Mouse (Mus musculus): ENCODE measurements around the gene Hist1h2bc. TPM values are rescaled to one million over a fixed set of nuclear protein-coding genes. Genes with fewer than 3 reads are reported as not detected.
"Not testable (repeated sequence)": the region's sequence is repeated elsewhere in the genome, so short reads cannot be mapped to it uniquely, and the experiment has no call there.

The Hist1h2bc gene
- total RNA-seq, 1 experiment from 2014 or later, result 139 TPM

GRCm38 (mm10) chr13:23697491-23698299, 13.7 kb downstream of the Hist1h2bc start:
- peak; percentile 43; the same call in 1 of the 2 replicates for ATAC-seq (ENCODE audit: extremely low read depth, insufficient number of reproducible peaks, low FRiP score, poor library complexity, severe bottlenecking)

GRCm38 (mm10) chr13:23698300-23698693, 14.3 kb downstream of the Hist1h2bc start, which contains the start of gene Hist1h4c:
Gene Hist1h4c, minus strand, starts transcription at chr13:23698454.
- peak; percentile 90 for ATAC-seq (ENCODE audit: extremely low read depth, insufficient number of reproducible peaks, low FRiP score, poor library complexity, severe bottlenecking)

GRCm38 (mm10) chr13:23698996-23699395, 15.0 kb downstream of the Hist1h2bc start:
- no peak for ATAC-seq (ENCODE audit: extremely low read depth, insufficient number of reproducible peaks, low FRiP score, poor library complexity, severe bottlenecking)

- no peak for ATAC-seq (ENCODE audit: extremely low read depth, insufficient number of reproducible peaks, low FRiP score, poor library complexity, severe bottlenecking)
Observed at GRCm38 (mm10) chr13:23699767-23700166, 15.8 kb downstream of the Hist1h2bc start.

- peak; percentile 77 for ATAC-seq (ENCODE audit: extremely low read depth, insufficient number of reproducible peaks, low FRiP score, poor library complexity, severe bottlenecking)
Observed at GRCm38 (mm10) chr13:23700786-23701520, 17.0 kb downstream of the Hist1h2bc start.

- ATAC-seq (ENCODE audit: extremely low read depth, insufficient number of reproducible peaks, low FRiP score, poor library complexity, severe bottlenecking), result no peak
Observed at GRCm38 (mm10) chr13:23702220-23702619, 18.2 kb downstream of the Hist1h2bc start.

- not testable (repeated sequence) for ATAC-seq (ENCODE audit: extremely low read depth, insufficient number of reproducible peaks, low FRiP score, poor library complexity, severe bottlenecking)
Observed at GRCm38 (mm10) chr13:23702801-23703200, 18.8 kb downstream of the Hist1h2bc start.

GRCm38 (mm10) chr13:23705751-23706356, 21.9 kb downstream of the Hist1h2bc start:
- ATAC-seq (ENCODE audit: extremely low read depth, insufficient number of reproducible peaks, low FRiP score, poor library complexity, severe bottlenecking), result no peak

- ATAC-seq (ENCODE audit: extremely low read depth, insufficient number of reproducible peaks, low FRiP score, poor library complexity, severe bottlenecking), result no peak
Observed at GRCm38 (mm10) chr13:23706771-23707170, 22.8 kb downstream of the Hist1h2bc start.

GRCm38 (mm10) chr13:23708041-23708440, 24.0 kb downstream of the Hist1h2bc start:
- ATAC-seq (ENCODE audit: extremely low read depth, insufficient number of reproducible peaks, low FRiP score, poor library complexity, severe bottlenecking), result no peak

- no peak for ATAC-seq (ENCODE audit: extremely low read depth, insufficient number of reproducible peaks, low FRiP score, poor library complexity, severe bottlenecking)
Observed at GRCm38 (mm10) chr13:23708654-23709053, 24.7 kb downstream of the Hist1h2bc start.

GRCm38 (mm10) chr13:23709714-23710373, 25.8 kb downstream of the Hist1h2bc start:
- ATAC-seq (ENCODE audit: extremely low read depth, insufficient number of reproducible peaks, low FRiP score, poor library complexity, severe bottlenecking), result peak; percentile 9; the same call in 1 of the 2 replicates

- ATAC-seq (ENCODE audit: extremely low read depth, insufficient number of reproducible peaks, low FRiP score, poor library complexity, severe bottlenecking), result peak; percentile 75
Observed at GRCm38 (mm10) chr13:23710374-23711089, 26.5 kb downstream of the Hist1h2bc start, which contains the start of gene Hfe. Gene Hfe, minus strand, starts transcription at chr13:23710854.

- ATAC-seq (ENCODE audit: extremely low read depth, insufficient number of reproducible peaks, low FRiP score, poor library complexity, severe bottlenecking), result no peak
Observed at GRCm38 (mm10) chr13:23716261-23717042, 32.5 kb downstream of the Hist1h2bc start.

- no peak for ATAC-seq (ENCODE audit: extremely low read depth, insufficient number of reproducible peaks, low FRiP score, poor library complexity, severe bottlenecking)
Observed at GRCm38 (mm10) chr13:23717176-23717575, 33.2 kb downstream of the Hist1h2bc start.

GRCm38 (mm10) chr13:23717593-23718245, 33.7 kb downstream of the Hist1h2bc start:
- ATAC-seq (ENCODE audit: extremely low read depth, insufficient number of reproducible peaks, low FRiP score, poor library complexity, severe bottlenecking), result not testable (repeated sequence)

- no peak for ATAC-seq (ENCODE audit: extremely low read depth, insufficient number of reproducible peaks, low FRiP score, poor library complexity, severe bottlenecking)
Observed at GRCm38 (mm10) chr13:23724239-23724638, 40.2 kb downstream of the Hist1h2bc start.
